Mouse (Mus musculus): ENCODE data around the gene Nlrp9a. TPM values are rescaled to one million over a fixed set of nuclear protein-coding genes. Genes with fewer than 3 reads are reported as not detected.
"Not testable (repeated sequence)": the region's sequence is repeated elsewhere in the genome, so short reads cannot be mapped to it uniquely, and the experiment has no call there.

Gene Nlrp9a
- total RNA-seq (2015) (not detected in 2 replicates), total RNA-seq (2017) (not detected in 2 replicates)

- not testable (repeated sequence) for ATAC-seq (ENCODE audit: poor library complexity, severe bottlenecking)
Measured at GRCm38 (mm10) chr7:26534723-26535122, at the start of gene Nlrp9a. TSS of gene Nlrp9a (plus strand) at chr7:26535023.

- not testable (repeated sequence) for ATAC-seq (ENCODE audit: poor library complexity, severe bottlenecking)
Measured at GRCm38 (mm10) chr7:26489514-26489913, 45.3 kb upstream of the Nlrp9a start.

- ATAC-seq (ENCODE audit: poor library complexity, severe bottlenecking), result no peak
Measured at GRCm38 (mm10) chr7:26589077-26589476, 54.3 kb downstream of the Nlrp9a start.

- ATAC-seq (ENCODE audit: poor library complexity, severe bottlenecking), result no peak
Measured at GRCm38 (mm10) chr7:26589774-26590173, 55.0 kb downstream of the Nlrp9a start.

GRCm38 (mm10) chr7:26618364-26618763 is 83.5 kb downstream of the Nlrp9a start, which contains the start of gene Vmn1r185:
TSS of gene Vmn1r185 (minus strand) at chr7:26618464.
- ATAC-seq (ENCODE audit: poor library complexity, severe bottlenecking), result not testable (repeated sequence)

Other genes with a start within 250 kb of the Nlrp9a start
- not detected in 2 replicates for gene Cyp2a4, start 227.9 kb upstream of the Nlrp9a start, total RNA-seq (2015)
- gene Cyp2a4, start 227.9 kb upstream of the Nlrp9a start, total RNA-seq (2017), result not detected in 2 replicates
- not detected in 2 replicates for gene Nlrp9c, start 131.3 kb upstream of the Nlrp9a start, total RNA-seq (2015)
- gene Nlrp9c, start 131.3 kb upstream of the Nlrp9a start, total RNA-seq (2017), result not detected in 2 replicates
- not detected in 2 replicates for gene Nlrp4a, start 99.9 kb upstream of the Nlrp9a start, total RNA-seq (2015)
- not detected in 2 replicates for gene Nlrp4a, start 99.9 kb upstream of the Nlrp9a start, total RNA-seq (2017)
- not detected in 2 replicates for gene Vmn1r185, start 83.4 kb downstream of the Nlrp9a start, total RNA-seq (2015)
- not detected in 2 replicates for gene Vmn1r185, start 83.4 kb downstream of the Nlrp9a start, total RNA-seq (2017)
- gene Cyp2b23, start 151.4 kb downstream of the Nlrp9a start, total RNA-seq (2015), result not detected in 2 replicates
- gene Cyp2b23, start 151.4 kb downstream of the Nlrp9a start, total RNA-seq (2017), result not detected in 2 replicates
- gene Cyp2b19, start 222.1 kb downstream of the Nlrp9a start, total RNA-seq (2015), result not detected in 2 replicates
- gene Cyp2b19, start 222.1 kb downstream of the Nlrp9a start, total RNA-seq (2017), result not detected in 2 replicates

Measured in megakaryocyte, adult 5-6 weeks (primary cell).